Mouse (Mus musculus): ENCODE data around the gene Ush2a. TPM values are rescaled to one million over a fixed set of nuclear protein-coding genes. Genes with fewer than 3 reads are reported as not detected.

The Ush2a gene
- polyA plus RNA-seq, 1 experiment from 2014 or later: not detected

GRCm38 (mm10) chr1:188945326-188945725 lies 683.5 kb downstream of the Ush2a start:
- Histone ChIP-seq H3K36me3 (ENCODE audit: control insufficient read depth, insufficient read depth, low read length) (no peaks in the 10 kb centered on the region), H3K27ac (ENCODE audit: low read length) (no peak overlapping the region), H3K9me3 (replicated peaks; ENCODE audit: control insufficient read depth, low read length) (no peaks in the 10 kb centered on the region), H3K27me3 (ENCODE audit: control insufficient read depth, insufficient read depth, low read length) (no peaks in the 10 kb centered on the region), H3K9ac (ENCODE audit: low read length) (no peak overlapping the region), H3K4me3 (replicated peaks; ENCODE audit: low read length) (no peak overlapping the region), H3K4me1 (ENCODE audit: control insufficient read depth, insufficient read depth, low read length) (no peaks in the 10 kb centered on the region; the same call in 1 of the 2 replicates), H3K4me2 (ENCODE audit: low read depth, low read length) (no peak overlapping the region)
- 10% methylated on average over 8 of the region's 8 CpGs for WGBS
- no peak for ATAC-seq (ENCODE audit: insufficient read depth, low FRiP score)

- Histone ChIP-seq H3K36me3 (ENCODE audit: control insufficient read depth, insufficient read depth, low read length) (no peaks in the 10 kb centered on the region), H3K4me1 (ENCODE audit: control insufficient read depth, insufficient read depth, low read length) (no peaks in the 10 kb centered on the region; the same call in 1 of the 2 replicates), H3K9ac (ENCODE audit: low read length) (no peak overlapping the region), H3K27me3 (ENCODE audit: control insufficient read depth, insufficient read depth, low read length) (no peaks in the 10 kb centered on the region), H3K27ac (ENCODE audit: low read length) (no peak overlapping the region), H3K4me2 (ENCODE audit: low read depth, low read length) (no peak overlapping the region), H3K9me3 (replicated peaks; ENCODE audit: control insufficient read depth, low read length) (no peaks in the 10 kb centered on the region), H3K4me3 (replicated peaks; ENCODE audit: low read length) (no peak overlapping the region)
- 80% methylated on average over 11 of the region's 11 CpGs for WGBS
- no peak for ATAC-seq (ENCODE audit: insufficient read depth, low FRiP score)
Measured at GRCm38 (mm10) chr1:188946849-188947248, 685.0 kb downstream of the Ush2a start.

GRCm38 (mm10) chr1:188947794-188948193 lies 686.0 kb downstream of the Ush2a start:
- WGBS: 54% methylated on average over 5 of the region's 5 CpGs
- no peak overlapping the region for H3K4me3 ChIP-seq (replicated peaks; ENCODE audit: low read length)
- no peaks in the 10 kb centered on the region for H3K36me3 ChIP-seq (ENCODE audit: control insufficient read depth, insufficient read depth, low read length)
- no peak overlapping the region for H3K4me2 ChIP-seq (ENCODE audit: low read depth, low read length)
- H3K9ac ChIP-seq (ENCODE audit: low read length): no peak overlapping the region
- no peak for ATAC-seq (ENCODE audit: insufficient read depth, low FRiP score)
- H3K27ac ChIP-seq (ENCODE audit: low read length): no peak overlapping the region
- no peaks in the 10 kb centered on the region; the same call in 1 of the 2 replicates for H3K4me1 ChIP-seq (ENCODE audit: control insufficient read depth, insufficient read depth, low read length)
- H3K27me3 ChIP-seq (ENCODE audit: control insufficient read depth, insufficient read depth, low read length): no peaks in the 10 kb centered on the region
- no peaks in the 10 kb centered on the region for H3K9me3 ChIP-seq (replicated peaks; ENCODE audit: control insufficient read depth, low read length)

GRCm38 (mm10) chr1:188948276-188948675 lies 686.5 kb downstream of the Ush2a start:
- Histone ChIP-seq H3K27me3 (ENCODE audit: control insufficient read depth, insufficient read depth, low read length) (no peaks in the 10 kb centered on the region), H3K4me3 (replicated peaks; ENCODE audit: low read length) (no peak overlapping the region), H3K36me3 (ENCODE audit: control insufficient read depth, insufficient read depth, low read length) (no peaks in the 10 kb centered on the region), H3K9ac (ENCODE audit: low read length) (no peak overlapping the region), H3K4me2 (ENCODE audit: low read depth, low read length) (no peak overlapping the region), H3K4me1 (ENCODE audit: control insufficient read depth, insufficient read depth, low read length) (no peaks in the 10 kb centered on the region; the same call in 1 of the 2 replicates), H3K27ac (ENCODE audit: low read length) (no peak overlapping the region), H3K9me3 (replicated peaks; ENCODE audit: control insufficient read depth, low read length) (no peaks in the 10 kb centered on the region)
- ATAC-seq (ENCODE audit: insufficient read depth, low FRiP score): no peak
- WGBS: 67% methylated on average over 9 of the region's 9 CpGs

GRCm38 (mm10) chr1:188951091-188951490 lies 689.3 kb downstream of the Ush2a start:
- Histone ChIP-seq H3K27ac (ENCODE audit: low read length) (no peak overlapping the region), H3K9ac (ENCODE audit: low read length) (no peak overlapping the region), H3K4me3 (replicated peaks; ENCODE audit: low read length) (no peak overlapping the region), H3K4me2 (ENCODE audit: low read depth, low read length) (no peak overlapping the region), H3K36me3 (ENCODE audit: control insufficient read depth, insufficient read depth, low read length) (no peaks in the 10 kb centered on the region), H3K27me3 (ENCODE audit: control insufficient read depth, insufficient read depth, low read length) (no peaks in the 10 kb centered on the region), H3K9me3 (replicated peaks; ENCODE audit: control insufficient read depth, low read length) (no peaks in the 10 kb centered on the region), H3K4me1 (ENCODE audit: control insufficient read depth, insufficient read depth, low read length) (no peaks in the 10 kb centered on the region)
- ATAC-seq (ENCODE audit: insufficient read depth, low FRiP score): no peak
- 81% methylated on average over 6 of the region's 6 CpGs for WGBS

- no peaks in the 10 kb centered on the region for H3K9me3 ChIP-seq (replicated peaks; ENCODE audit: control insufficient read depth, low read length)
- no peak overlapping the region for H3K4me3 ChIP-seq (replicated peaks; ENCODE audit: low read length)
- H3K4me1 ChIP-seq (ENCODE audit: control insufficient read depth, insufficient read depth, low read length): no peaks in the 10 kb centered on the region
- H3K36me3 ChIP-seq (ENCODE audit: control insufficient read depth, insufficient read depth, low read length): no peaks in the 10 kb centered on the region
- no peak for ATAC-seq (ENCODE audit: insufficient read depth, low FRiP score)
- no peaks in the 10 kb centered on the region for H3K27me3 ChIP-seq (ENCODE audit: control insufficient read depth, insufficient read depth, low read length)
- H3K27ac ChIP-seq (ENCODE audit: low read length): no peak overlapping the region
- H3K4me2 ChIP-seq (ENCODE audit: low read depth, low read length): no peak overlapping the region
- no peak overlapping the region for H3K9ac ChIP-seq (ENCODE audit: low read length)
- WGBS: 91% methylated on average over 4 of the region's 4 CpGs
Measured at GRCm38 (mm10) chr1:188952501-188952900, 690.7 kb downstream of the Ush2a start.

GRCm38 (mm10) chr1:188973078-188973477 lies 711.3 kb downstream of the Ush2a start:
- no peak overlapping the region for H3K4me2 ChIP-seq (ENCODE audit: low read depth, low read length)
- WGBS: 86% methylated on average over 6 of the region's 6 CpGs
- H3K27me3 ChIP-seq (ENCODE audit: control insufficient read depth, insufficient read depth, low read length): no peaks in the 10 kb centered on the region
- H3K4me1 ChIP-seq (ENCODE audit: control insufficient read depth, insufficient read depth, low read length): no peaks in the 10 kb centered on the region
- no peak overlapping the region for H3K27ac ChIP-seq (ENCODE audit: low read length)
- H3K4me3 ChIP-seq (replicated peaks; ENCODE audit: low read length): no peak overlapping the region
- no peaks in the 10 kb centered on the region for H3K9me3 ChIP-seq (replicated peaks; ENCODE audit: control insufficient read depth, low read length)
- H3K9ac ChIP-seq (ENCODE audit: low read length): no peak overlapping the region
- peaks cover 27% of the 10 kb centered on the region for H3K36me3 ChIP-seq (ENCODE audit: control insufficient read depth, insufficient read depth, low read length)
- ATAC-seq (ENCODE audit: insufficient read depth, low FRiP score): peak; percentile 34; the same call in 1 of the 2 replicates

GRCm38 (mm10) chr1:188973926-188974325 lies 712.1 kb downstream of the Ush2a start:
- Histone ChIP-seq H3K9me3 (replicated peaks; ENCODE audit: control insufficient read depth, low read length) (no peaks in the 10 kb centered on the region), H3K4me3 (replicated peaks; ENCODE audit: low read length) (no peak overlapping the region), H3K4me2 (ENCODE audit: low read depth, low read length) (no peak overlapping the region), H3K36me3 (ENCODE audit: control insufficient read depth, insufficient read depth, low read length) (peaks cover 27% of the 10 kb centered on the region), H3K27ac (ENCODE audit: low read length) (no peak overlapping the region), H3K4me1 (ENCODE audit: control insufficient read depth, insufficient read depth, low read length) (no peaks in the 10 kb centered on the region), H3K9ac (ENCODE audit: low read length) (no peak overlapping the region), H3K27me3 (ENCODE audit: control insufficient read depth, insufficient read depth, low read length) (no peaks in the 10 kb centered on the region)
- 82% methylated on average over 16 of the region's 16 CpGs for WGBS
- peak; percentile 65; the same call in 1 of the 2 replicates for ATAC-seq (ENCODE audit: insufficient read depth, low FRiP score)

GRCm38 (mm10) chr1:188980050-188980449 lies 718.2 kb downstream of the Ush2a start:
- no peaks in the 10 kb centered on the region for H3K4me1 ChIP-seq (ENCODE audit: control insufficient read depth, insufficient read depth, low read length)
- no peak overlapping the region for H3K4me2 ChIP-seq (ENCODE audit: low read depth, low read length)
- 23% methylated on average over 3 of the region's 3 CpGs for WGBS
- no peak for ATAC-seq (ENCODE audit: insufficient read depth, low FRiP score)
- no peak overlapping the region for H3K4me3 ChIP-seq (replicated peaks; ENCODE audit: low read length)
- H3K36me3 ChIP-seq (ENCODE audit: control insufficient read depth, insufficient read depth, low read length): peaks cover 33% of the 10 kb centered on the region
- H3K27ac ChIP-seq (ENCODE audit: low read length): no peak overlapping the region
- no peak overlapping the region for H3K9ac ChIP-seq (ENCODE audit: low read length)
- H3K9me3 ChIP-seq (replicated peaks; ENCODE audit: control insufficient read depth, low read length): no peaks in the 10 kb centered on the region
- H3K27me3 ChIP-seq (ENCODE audit: control insufficient read depth, insufficient read depth, low read length): no peaks in the 10 kb centered on the region

- Histone ChIP-seq H3K4me1 (ENCODE audit: control insufficient read depth, insufficient read depth, low read length) (no peaks in the 10 kb centered on the region), H3K9ac (ENCODE audit: low read length) (no peak overlapping the region), H3K36me3 (ENCODE audit: control insufficient read depth, insufficient read depth, low read length) (no peaks in the 10 kb centered on the region; the same call in 1 of the 2 replicates), H3K4me2 (ENCODE audit: low read depth, low read length) (no peak overlapping the region), H3K27ac (ENCODE audit: low read length) (no peak overlapping the region), H3K4me3 (replicated peaks; ENCODE audit: low read length) (no peak overlapping the region), H3K27me3 (ENCODE audit: control insufficient read depth, insufficient read depth, low read length) (no peaks in the 10 kb centered on the region), H3K9me3 (replicated peaks; ENCODE audit: control insufficient read depth, low read length) (no peaks in the 10 kb centered on the region)
- 31% methylated on average over 4 of the region's 4 CpGs for WGBS
- ATAC-seq (ENCODE audit: insufficient read depth, low FRiP score): no peak
Measured at GRCm38 (mm10) chr1:188993218-188993617, 731.4 kb downstream of the Ush2a start.

Measured in stomach, embryonic 16.5 days (tissue).